Mouse (Mus musculus) heart, adult 2 months (tissue): Measurements from ENCODE around the gene Foxe1.

ENCODE experiments used
- CTCF ChIP-seq: fragments of 200-600 bp; IDR thresholded peaks from 2 replicates; pipeline ENCODE4 v1.8.1; 2022; ENCODE audit warnings: antibody characterized with exemption, mild to moderate bottlenecking, moderate library complexity
- EP300 ChIP-seq: fragments of 200-500 bp; IDR thresholded peaks from 2 replicates; pipeline ENCODE4 v1.6.1; 2011; ENCODE audit warnings: low read depth, low read length, control low read depth; ENCODE audit not compliant: insufficient read depth
- POLR2A ChIP-seq: fragments of 200-500 bp; IDR thresholded peaks from 2 replicates; pipeline ENCODE4 v1.6.1; 2011; ENCODE audit warnings: mild to moderate bottlenecking, low read depth, low read length, control low read depth; ENCODE audit not compliant: insufficient read depth

DNA sequence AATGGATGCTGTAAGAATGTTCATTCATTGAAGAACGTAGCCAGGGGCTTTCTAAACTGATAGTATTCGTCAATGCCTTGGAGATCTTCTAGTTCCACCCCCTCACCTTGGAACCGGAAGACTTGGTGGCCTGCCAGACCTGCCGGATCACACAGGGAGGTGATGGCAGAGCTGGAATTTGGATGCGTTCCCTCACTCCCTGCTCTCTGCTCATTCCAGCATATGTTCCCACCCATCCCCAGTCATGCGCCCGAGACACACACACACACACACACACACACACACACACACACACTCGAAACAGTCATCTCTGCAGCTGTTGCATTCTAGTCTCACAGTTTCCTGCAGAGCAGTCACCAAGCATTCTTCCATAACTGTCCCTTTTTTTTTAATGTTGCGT, 36.1 kb upstream of the Foxe1 start:
- TF ChIP-seq POLR2A (no peak), CTCF (no peak), EP300 (peak; percentile 86)
